Mouse (Mus musculus) spleen, adult 10 weeks (tissue): ENCODE measurements around the gene Olfr981. TPM values are rescaled to one million over a fixed set of nuclear protein-coding genes. Genes with fewer than 3 reads are reported as not detected.

Experiments used
- polyA plus RNA-seq: library from polyadenylated mRNA; stranded (reverse); fragments of 350-450 nt; fragmentation: Illumina TruSeq; extraction: RNeasy Lipid Tissue Mini Kit (QIAGEN cat#74804); gene quantifications from one replicate; pipeline ENCODE4 v1.2.3, GENCODE M21; 2015; ENCODE audit warnings: low replicate concordance; ENCODE audit not compliant: insufficient read depth

The Olfr981 gene
- polyA plus RNA-seq = not detected

GRCm38 (mm10) chr9:40021164-40021563 is at the start of gene Olfr981:
Gene Olfr981 (plus strand): TSS chr9:40021464.

DNA sequence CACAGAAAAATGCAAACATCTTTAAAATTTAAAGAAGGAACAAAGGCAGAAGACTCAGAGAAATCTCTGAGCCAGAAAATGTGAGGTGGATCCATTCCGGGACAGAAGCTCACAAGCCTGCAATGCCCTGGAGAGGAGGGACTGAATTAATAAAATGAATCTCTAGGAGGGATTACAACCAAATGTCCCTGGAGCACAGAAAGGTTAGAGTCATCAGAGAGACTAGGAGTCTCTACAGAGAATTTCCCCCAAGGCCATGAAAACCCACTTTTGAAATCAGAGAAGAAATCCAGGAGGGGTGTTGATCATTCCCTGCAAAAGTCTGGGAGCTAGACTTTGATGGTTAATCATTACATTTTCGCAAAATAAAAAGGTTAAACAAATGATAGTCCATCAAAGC is 29.5 kb upstream of the Olfr981 start, which contains the start of gene Olfr978:
TSS of gene Olfr978 (plus strand) at position 301 of the 400 bp plus-strand sequence.

GRCm38 (mm10) chr9:40003365-40003764 is 17.9 kb upstream of the Olfr981 start, which contains the start of gene Olfr979:
Gene Olfr979 (minus strand): TSS chr9:40003465.

DNA sequence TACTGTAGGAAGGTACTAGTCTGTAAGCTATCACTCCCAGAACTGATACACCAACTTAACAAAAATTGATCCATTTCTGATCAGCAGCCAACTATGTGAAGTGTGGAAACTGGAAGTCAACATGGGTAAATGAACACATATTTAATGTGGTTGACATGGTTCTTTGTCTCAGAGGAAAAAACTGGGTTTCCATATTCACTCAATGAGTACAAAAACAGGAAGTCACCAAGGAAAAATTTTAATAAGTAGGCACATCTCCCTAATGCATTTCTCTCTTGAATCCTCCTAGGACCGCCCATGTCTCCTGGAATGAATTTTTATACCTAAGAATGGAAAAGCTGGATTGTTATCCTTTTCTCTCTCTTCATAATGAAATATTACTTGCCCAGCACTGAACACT is 11.8 kb upstream of the Olfr981 start, which contains the start of gene Olfr980:
TSS of gene Olfr980 (minus strand) at position 101 of the 400 bp plus-strand sequence.

DNA sequence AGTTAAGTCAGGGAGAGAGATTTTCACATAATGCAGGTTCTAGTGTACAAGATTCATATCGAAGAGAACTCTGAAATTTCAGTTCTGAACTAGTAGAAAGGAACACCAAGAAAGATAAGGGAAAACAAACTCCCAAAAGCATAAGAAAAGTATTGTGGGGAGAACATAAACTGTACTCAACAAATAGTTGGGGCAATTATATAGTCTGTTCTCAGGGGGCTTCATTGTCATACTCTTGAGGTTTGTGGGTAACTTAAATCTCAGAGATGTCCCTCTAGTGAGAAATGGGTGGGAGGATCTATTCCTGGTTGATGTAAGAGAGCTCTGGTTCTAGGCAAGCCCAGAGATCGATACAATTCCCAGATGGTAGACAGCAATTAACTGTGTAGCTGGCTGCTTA is 52.3 kb downstream of the Olfr981 start, which contains the start of gene Olfr982:
TSS of gene Olfr982 (plus strand) at position 301 of the 400 bp plus-strand sequence.

Other genes starting within 250 kb of the Olfr981 start
- gene Olfr968, start 238.2 kb upstream of the Olfr981 start, polyA plus RNA-seq = not detected
- not detected for gene Olfr969, start 230.5 kb upstream of the Olfr981 start, polyA plus RNA-seq
- not detected for gene Olfr970, start 212.6 kb upstream of the Olfr981 start, polyA plus RNA-seq
- gene Olfr971, start 184.6 kb upstream of the Olfr981 start, polyA plus RNA-seq = not detected
- not detected for gene Olfr972, start 155.0 kb upstream of the Olfr981 start, polyA plus RNA-seq
- not detected for gene Olfr229, start 114.1 kb upstream of the Olfr981 start, polyA plus RNA-seq
- not detected for gene Olfr974, start 84.0 kb upstream of the Olfr981 start, polyA plus RNA-seq
- gene Olfr975, start 69.4 kb upstream of the Olfr981 start, polyA plus RNA-seq = not detected
- not detected for gene Olfr976, start 60.3 kb upstream of the Olfr981 start, polyA plus RNA-seq
- gene Olfr978, start 29.4 kb upstream of the Olfr981 start, polyA plus RNA-seq = not detected
- not detected for gene Olfr979, start 18.0 kb upstream of the Olfr981 start, polyA plus RNA-seq
- not detected for gene Olfr980, start 11.9 kb upstream of the Olfr981 start, polyA plus RNA-seq
- gene Olfr982, start 52.4 kb downstream of the Olfr981 start, polyA plus RNA-seq = not detected
- not detected for gene Olfr983, start 72.1 kb downstream of the Olfr981 start, polyA plus RNA-seq
- not detected for gene Olfr984, start 92.7 kb downstream of the Olfr981 start, polyA plus RNA-seq
- gene Olfr985, start 108.7 kb downstream of the Olfr981 start, polyA plus RNA-seq = not detected
- gene Tmem225, start 126.7 kb downstream of the Olfr981 start, polyA plus RNA-seq = not detected
- not detected for gene Olfr986, start 159.5 kb downstream of the Olfr981 start, polyA plus RNA-seq
- gene Zfp202, start 170.9 kb downstream of the Olfr981 start, polyA plus RNA-seq = 4.3 TPM
- 2.6 TPM for gene Scn3b, start 247.8 kb downstream of the Olfr981 start, polyA plus RNA-seq